Mouse (Mus musculus) embryonic facial prominence, embryonic 11.5 days (tissue): ENCODE results near the gene Map4k4. TPM values are rescaled to one million over a fixed set of nuclear protein-coding genes. Genes with fewer than 3 reads are reported as not detected.

Experiments used
- ATAC-seq: fragments of 200-750 bp; cut with Nextera tagmentation; replicated peaks from 2 replicates; pipeline ENCODE4 v1.8.0; 2017; ENCODE audit warnings: low read depth; ENCODE audit not compliant: insufficient number of reproducible peaks, low FRiP score, low TSS enrichment
- DNase-seq: peaks from one replicate; pipeline ENCODE4 v3.0.0-alpha.2; 2015; ENCODE audit warnings: low spot score
- H3K27ac ChIP-seq: fragments of 300-500 bp; sonication (generic); replicated peaks from 2 replicates; pipeline ENCODE4 v1.5.1; 2014; ENCODE audit warnings: mild to moderate bottlenecking, low read depth, low read length, control low read depth
- H3K27me3 ChIP-seq: fragments of 300-500 bp; sonication (generic); 2 replicates; pipeline ENCODE4 v1.6.1; 2014; ENCODE audit warnings: mild to moderate bottlenecking, low read length, moderate library complexity, mixed read lengths; ENCODE audit not compliant: control insufficient read depth, insufficient read depth
- H3K36me3 ChIP-seq: fragments of 300-500 bp; sonication (generic); replicated peaks from 2 replicates; pipeline ENCODE4 v1.6.1; 2014; ENCODE audit warnings: low read depth, mild to moderate bottlenecking, low read length, moderate library complexity, mixed read lengths; ENCODE audit not compliant: control insufficient read depth, insufficient read depth
- H3K4me1 ChIP-seq: fragments of 300-500 bp; sonication (generic); 2 replicates; pipeline ENCODE4 v1.6.1; 2014; ENCODE audit warnings: low read length, mixed read lengths; ENCODE audit not compliant: control insufficient read depth, insufficient read depth
- H3K4me2 ChIP-seq: fragments of 300-500 bp; sonication (generic); 2 replicates; pipeline ENCODE4 v1.6.1; 2014; ENCODE audit warnings: low read depth, mild to moderate bottlenecking, control low read depth, low read length, moderate library complexity
- H3K4me3 ChIP-seq: fragments of 300-500 bp; sonication (generic); 2 replicates; pipeline ENCODE4 v1.5.1; 2014; ENCODE audit warnings: low read depth, low read length, control low read depth
- H3K9ac ChIP-seq: fragments of 300-500 bp; sonication (generic); replicated peaks from 2 replicates; pipeline ENCODE4 v1.6.1; 2014; ENCODE audit warnings: mild to moderate bottlenecking, control low read depth, low read length
- H3K9me3 ChIP-seq: fragments of 300-500 bp; sonication (generic); replicated peaks from 2 replicates; pipeline ENCODE4 v1.6.1; 2016; ENCODE audit warnings: mild to moderate bottlenecking, low read length, inconsistent platforms, mixed read lengths; ENCODE audit not compliant: control insufficient read depth
- WGBS: fragments of 180-500 bp; shearing (Covaris S2); extraction: QIAGEN DNeasy Blood & Tissue Kit; methylation state at CpG from one replicate; pipeline ENCODE4 v1.1.7; 2014; 5-methylcytosine and 5-hydroxymethylcytosine counted together
- polyA plus RNA-seq: library from polyadenylated mRNA; unstranded; fragments of >200 nt; fragmentation: Nextera tagmentation; extraction: Ambion mirVana; gene quantifications from 2 replicates; pipeline ENCODE4 v1.2.1, GENCODE M21; 2014

Map4k4 gene
- 27.7 and 28.5 TPM in 2 replicates for polyA plus RNA-seq

- H3K9ac ChIP-seq = peak within 1 kb of the TSS; percentile 100
- H3K4me1 ChIP-seq = peaks cover 2% of the 10 kb centered on the region
- H3K27ac ChIP-seq = peak within 1 kb of the TSS; percentile 98
- no peaks in the 10 kb centered on the region for H3K36me3 ChIP-seq
- peak; percentile 83 for ATAC-seq
- WGBS = under 1% methylated on average over 70 of the region's 97 CpGs
- DNase-seq = peak; percentile 86
- H3K4me3 ChIP-seq = peak within 1 kb of the TSS; percentile 96
- no peaks in the 10 kb centered on the region for H3K27me3 ChIP-seq
- peak within 1 kb of the TSS; percentile 85 for H3K4me2 ChIP-seq
- H3K9me3 ChIP-seq = no peaks in the 10 kb centered on the region
These were observed at the start of gene Map4k4 for GRCm38 (mm10) chr1:39900181-39901005. Gene Map4k4, plus strand, starts transcription at chr1:39900913.

DNA sequence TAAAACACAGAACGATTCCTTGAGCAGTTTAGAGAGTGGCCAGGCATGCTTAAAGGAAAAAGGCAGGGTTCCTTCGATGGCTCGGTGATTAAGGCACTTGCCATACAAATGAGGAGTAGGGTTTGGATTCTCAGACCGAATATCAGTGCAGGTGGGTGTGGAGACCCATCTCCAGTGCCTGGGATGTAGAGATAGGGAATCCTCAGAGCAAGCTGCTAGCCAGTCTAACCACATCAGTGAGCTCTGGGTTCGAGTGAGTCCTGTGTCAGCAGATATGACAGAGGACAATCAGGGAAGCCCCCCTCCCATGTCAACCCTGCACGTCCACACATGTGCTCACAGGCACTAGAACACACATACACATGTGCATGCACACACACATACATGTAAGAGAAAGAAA, 44.8 kb upstream of the Map4k4 start:
- Histone ChIP-seq H3K36me3 (no peaks in the 10 kb centered on the region), H3K27me3 (no peaks in the 10 kb centered on the region), H3K27ac (no peak overlapping the region), H3K4me1 (no peaks in the 10 kb centered on the region; the same call in 1 of the 2 replicates), H3K9ac (no peak overlapping the region), H3K4me3 (no peak overlapping the region), H3K4me2 (no peak overlapping the region), H3K9me3 (no peaks in the 10 kb centered on the region)
- DNase-seq (no peak), ATAC-seq (no peak)
- WGBS = 86% methylated on average over 6 of the region's 6 CpGs

DNA sequence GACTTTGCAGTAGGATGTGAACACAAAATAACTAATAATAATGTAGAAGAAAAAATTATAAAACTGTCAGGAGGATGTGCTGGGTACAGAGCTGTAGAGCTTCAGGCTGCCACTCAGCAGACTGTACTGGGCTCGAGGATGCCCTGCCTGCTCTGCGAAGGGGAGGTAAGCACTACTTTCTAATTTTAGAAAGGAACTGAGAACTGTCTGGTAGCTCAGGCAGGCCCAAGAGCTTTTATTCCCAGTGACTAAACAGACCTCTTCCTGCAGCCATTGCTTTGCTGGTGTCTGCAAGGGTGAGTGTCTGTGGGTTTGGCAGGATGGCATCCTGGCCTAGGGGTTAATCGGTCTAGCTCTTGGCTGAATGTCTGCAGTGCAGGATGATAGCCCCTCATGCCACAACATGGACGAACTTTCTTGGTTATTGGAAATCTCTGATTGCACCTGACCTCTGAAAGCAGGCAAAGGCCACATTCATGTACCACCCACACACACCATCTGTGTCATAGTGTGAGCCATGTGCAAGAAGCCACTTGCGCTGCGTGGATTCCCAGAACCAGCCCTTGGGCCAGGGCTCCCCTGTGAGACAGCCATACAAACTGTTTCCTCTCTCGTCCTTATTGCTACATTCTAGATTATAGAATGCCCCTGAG, 43.8 kb upstream of the Map4k4 start:
- DNase-seq = no peak
- Histone ChIP-seq H3K27ac (no peak overlapping the region), H3K4me3 (no peak overlapping the region), H3K4me2 (no peak overlapping the region), H3K27me3 (no peaks in the 10 kb centered on the region), H3K4me1 (no peaks in the 10 kb centered on the region; the same call in 1 of the 2 replicates), H3K9me3 (no peaks in the 10 kb centered on the region), H3K36me3 (no peaks in the 10 kb centered on the region), H3K9ac (no peak overlapping the region)
- 78% methylated on average over 7 of the region's 7 CpGs for WGBS
- no peak for ATAC-seq

DNA sequence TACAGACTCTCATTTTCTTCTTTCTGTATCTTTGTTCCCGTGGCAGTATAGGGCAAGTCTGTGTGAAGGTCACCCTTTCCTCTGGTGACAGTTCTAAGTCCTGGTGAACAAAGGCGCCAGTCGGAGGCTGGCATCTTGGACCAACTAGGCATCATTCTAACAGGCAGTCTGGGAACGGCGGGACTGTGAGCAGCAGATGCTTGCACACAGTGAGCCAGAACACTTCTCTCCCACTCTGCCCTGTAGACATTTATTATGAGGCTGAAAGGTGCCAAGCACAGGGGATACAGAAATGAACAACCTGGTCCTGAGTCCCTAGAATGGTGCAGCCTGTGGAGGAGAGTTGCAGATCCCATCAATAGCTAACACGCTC, 43.3 kb upstream of the Map4k4 start:
- H3K4me1 ChIP-seq = no peaks in the 10 kb centered on the region; the same call in 1 of the 2 replicates
- no peak overlapping the region for H3K4me3 ChIP-seq
- no peaks in the 10 kb centered on the region for H3K36me3 ChIP-seq
- H3K9me3 ChIP-seq = no peaks in the 10 kb centered on the region
- WGBS = 90% methylated on average over 6 of the region's 6 CpGs
- H3K27ac ChIP-seq = no peak overlapping the region
- ATAC-seq (no peak), DNase-seq (no peak)
- H3K27me3 ChIP-seq = no peaks in the 10 kb centered on the region
- no peak overlapping the region for H3K9ac ChIP-seq
- H3K4me2 ChIP-seq = no peak overlapping the region

DNA sequence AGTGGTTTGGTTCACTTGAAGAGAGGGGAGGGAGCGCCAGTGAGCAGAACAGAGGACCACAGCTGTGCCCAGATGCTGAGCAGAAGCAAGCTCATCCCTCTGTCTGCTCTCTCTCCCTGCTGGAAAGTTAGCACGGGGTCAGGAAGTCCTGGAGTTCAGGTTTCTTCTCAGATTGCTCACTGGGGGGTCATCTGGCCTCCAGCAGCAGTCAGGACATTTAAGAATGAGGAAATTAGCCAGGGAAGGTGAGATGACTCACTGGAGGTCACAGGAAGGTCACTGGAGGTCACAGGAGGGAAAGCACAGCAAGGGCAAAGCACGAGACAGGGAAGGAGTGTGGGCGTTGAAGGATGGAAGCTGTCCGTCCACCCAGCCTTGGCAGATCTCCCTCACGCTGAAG, 41.5 kb upstream of the Map4k4 start:
- Histone ChIP-seq H3K9me3 (no peaks in the 10 kb centered on the region), H3K27me3 (no peaks in the 10 kb centered on the region), H3K36me3 (no peaks in the 10 kb centered on the region), H3K9ac (no peak overlapping the region), H3K4me3 (no peak overlapping the region), H3K4me1 (no peaks in the 10 kb centered on the region; the same call in 1 of the 2 replicates), H3K27ac (no peak overlapping the region), H3K4me2 (no peak overlapping the region)
- WGBS = 12% methylated on average over 6 of the region's 6 CpGs
- ATAC-seq (no peak), DNase-seq (no peak)

GRCm38 (mm10) chr1:39866367-39867141, 34.2 kb upstream of the Map4k4 start:
- no peak overlapping the region for H3K4me3 ChIP-seq
- WGBS = 87% methylated on average over 9 of the region's 9 CpGs
- no peaks in the 10 kb centered on the region for H3K27me3 ChIP-seq
- H3K4me2 ChIP-seq = no peak overlapping the region
- H3K27ac ChIP-seq = no peak overlapping the region
- H3K36me3 ChIP-seq = no peaks in the 10 kb centered on the region
- DNase-seq (no peak), ATAC-seq (no peak)
- no peaks in the 10 kb centered on the region for H3K9me3 ChIP-seq
- no peak overlapping the region for H3K9ac ChIP-seq
- H3K4me1 ChIP-seq = peaks cover 8% of the 10 kb centered on the region

DNA sequence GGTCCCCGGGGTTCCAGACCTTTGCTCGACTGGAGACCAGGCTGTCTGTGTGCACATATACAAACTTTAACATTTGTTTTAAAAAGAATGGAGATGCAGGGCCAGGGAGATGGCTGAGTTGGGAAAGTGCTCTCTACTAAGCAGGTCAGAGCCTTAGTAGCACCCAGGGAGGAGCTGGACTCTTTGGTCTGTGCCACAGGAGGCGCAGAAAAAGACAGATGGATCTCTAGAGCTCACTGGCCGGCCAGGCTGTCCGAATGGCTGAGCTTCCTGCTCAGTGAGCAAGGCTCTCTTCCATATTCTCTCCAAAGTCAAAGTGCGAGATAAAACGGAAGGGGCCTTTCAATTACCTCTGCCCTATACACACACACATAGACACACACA, 33.6 kb upstream of the Map4k4 start:
- Histone ChIP-seq H3K36me3 (no peaks in the 10 kb centered on the region), H3K27me3 (no peaks in the 10 kb centered on the region), H3K4me1 (peaks cover 8% of the 10 kb centered on the region), H3K4me3 (no peak overlapping the region), H3K9ac (no peak overlapping the region; the same call in 1 of the 2 replicates), H3K27ac (no peak overlapping the region), H3K9me3 (no peaks in the 10 kb centered on the region), H3K4me2 (no peak overlapping the region)
- ATAC-seq (no peak), DNase-seq (no peak)
- 68% methylated on average over 7 of the region's 7 CpGs for WGBS
